Mouse (Mus musculus) forebrain, embryonic 11.5 days (tissue): Measurements from ENCODE around the gene Tmem109. TPM values are rescaled to one million over a fixed set of nuclear protein-coding genes. Genes with fewer than 3 reads are reported as not detected.

Experiments used
- ATAC-seq: fragments of 200-750 bp; cut with Nextera tagmentation; replicated peaks from 2 replicates; pipeline ENCODE4 v1.8.0; 2017; ENCODE audit warnings: moderate TSS enrichment; ENCODE audit not compliant: low FRiP score
- DNase-seq: peaks from one replicate; pipeline ENCODE4 v3.0.0-alpha.2; 2017; ENCODE audit warnings: low spot score
- H3K27ac ChIP-seq: fragments of 300-500 bp; sonication (generic); 2 replicates; pipeline ENCODE4 v1.5.1; 2014; ENCODE audit warnings: low read depth, low read length
- H3K27me3 ChIP-seq: fragments of 300-500 bp; sonication (generic); 2 replicates; pipeline ENCODE4 v1.6.1; 2014; ENCODE audit warnings: mild to moderate bottlenecking, low read length, mixed read lengths; ENCODE audit not compliant: control insufficient read depth, insufficient read depth
- H3K36me3 ChIP-seq: fragments of 300-500 bp; sonication (generic); 2 replicates; pipeline ENCODE4 v1.6.1; 2014; ENCODE audit warnings: mild to moderate bottlenecking, low read length, moderate library complexity, mixed read lengths; ENCODE audit not compliant: control insufficient read depth, insufficient read depth
- H3K4me1 ChIP-seq: fragments of 300-500 bp; sonication (generic); replicated peaks from 2 replicates; pipeline ENCODE4 v1.6.1; 2014; ENCODE audit warnings: low read length, mixed read lengths; ENCODE audit not compliant: control insufficient read depth, insufficient read depth
- H3K4me2 ChIP-seq: fragments of 300-500 bp; sonication (generic); 2 replicates; pipeline ENCODE4 v1.6.1; 2014; ENCODE audit warnings: low read depth, mild to moderate bottlenecking, low read length, moderate library complexity, mixed read lengths; ENCODE audit not compliant: severe bottlenecking
- H3K4me3 ChIP-seq: fragments of 300-500 bp; sonication (generic); 2 replicates; pipeline ENCODE4 v1.5.1; 2014; ENCODE audit warnings: low read depth, low read length
- H3K9ac ChIP-seq: fragments of 300-500 bp; sonication (generic); 2 replicates; pipeline ENCODE4 v1.6.1; 2014; ENCODE audit warnings: low read length
- H3K9me3 ChIP-seq: fragments of 300-500 bp; sonication (generic); 2 replicates; pipeline ENCODE4 v1.6.1; 2016; ENCODE audit warnings: low read length, mixed read lengths; ENCODE audit not compliant: control insufficient read depth
- WGBS: fragments of 180-500 bp; shearing (Covaris S2); extraction: QIAGEN DNeasy Blood & Tissue Kit; methylation state at CpG from one replicate; pipeline ENCODE4 v1.1.7; 2014; 5-methylcytosine and 5-hydroxymethylcytosine counted together
- polyA plus RNA-seq: library from polyadenylated mRNA; unstranded; fragments of >200 nt; fragmentation: Nextera tagmentation; extraction: Ambion mirVana; gene quantifications from 2 replicates; pipeline ENCODE4 v1.2.1, GENCODE M21; 2014

Tmem109 gene
- polyA plus RNA-seq, 1 experiment from 2014 or later: 44.3 TPM

DNA sequence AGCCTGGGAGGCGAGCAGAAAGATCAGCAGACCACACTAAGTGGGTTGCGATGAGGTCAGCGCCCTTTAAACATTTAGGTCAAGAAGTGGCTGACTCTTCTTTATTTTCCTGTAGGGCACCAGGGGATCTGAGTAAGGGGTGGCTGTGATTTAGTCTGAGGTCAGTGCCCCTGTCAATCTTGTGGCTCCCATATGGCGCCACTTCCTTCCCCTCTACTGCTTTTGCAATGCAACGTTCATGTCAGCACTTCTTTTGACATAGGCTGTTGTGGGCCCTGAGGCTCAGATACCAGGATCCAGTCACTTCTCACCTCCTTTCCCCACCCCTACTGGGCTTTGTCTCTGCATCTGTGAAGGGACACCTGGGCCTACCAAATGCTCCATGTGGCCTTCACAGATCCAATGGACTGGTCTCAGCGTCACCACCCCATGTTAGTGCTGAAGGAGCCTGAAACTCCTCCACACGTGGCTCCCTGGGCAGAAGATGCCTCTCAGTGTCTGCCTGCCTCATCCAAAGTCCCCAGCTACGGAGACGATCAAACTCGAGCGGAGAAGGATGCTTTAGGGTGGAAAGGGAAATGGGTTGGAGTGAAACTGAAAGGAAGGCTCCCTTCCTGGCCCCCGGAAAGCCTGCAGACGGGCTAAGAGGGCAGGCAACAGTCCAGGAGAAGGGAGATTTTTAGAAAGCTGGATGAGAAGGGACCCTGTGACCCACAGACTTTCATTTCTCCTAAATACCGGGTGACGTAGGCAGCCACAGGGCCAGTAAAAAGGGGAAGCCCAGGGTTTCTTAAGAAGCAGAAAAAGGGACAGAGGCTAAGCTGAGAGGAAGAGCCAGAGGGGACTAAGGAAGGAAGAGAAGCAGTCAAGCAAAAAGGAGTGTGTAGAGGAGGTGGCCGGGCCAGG is 39.8 kb downstream of the Tmem109 start:
- no peak for DNase-seq
- H3K9me3 ChIP-seq: no peaks in the 10 kb centered on the region
- H3K9ac ChIP-seq: no peak overlapping the region
- no peaks in the 10 kb centered on the region for H3K36me3 ChIP-seq
- no peaks in the 10 kb centered on the region for H3K4me1 ChIP-seq
- no peak overlapping the region for H3K4me2 ChIP-seq
- 64% methylated on average over 16 of the region's 16 CpGs for WGBS
- no peak overlapping the region for H3K4me3 ChIP-seq
- no peak for ATAC-seq
- H3K27ac ChIP-seq: no peak overlapping the region
- no peaks in the 10 kb centered on the region for H3K27me3 ChIP-seq

DNA sequence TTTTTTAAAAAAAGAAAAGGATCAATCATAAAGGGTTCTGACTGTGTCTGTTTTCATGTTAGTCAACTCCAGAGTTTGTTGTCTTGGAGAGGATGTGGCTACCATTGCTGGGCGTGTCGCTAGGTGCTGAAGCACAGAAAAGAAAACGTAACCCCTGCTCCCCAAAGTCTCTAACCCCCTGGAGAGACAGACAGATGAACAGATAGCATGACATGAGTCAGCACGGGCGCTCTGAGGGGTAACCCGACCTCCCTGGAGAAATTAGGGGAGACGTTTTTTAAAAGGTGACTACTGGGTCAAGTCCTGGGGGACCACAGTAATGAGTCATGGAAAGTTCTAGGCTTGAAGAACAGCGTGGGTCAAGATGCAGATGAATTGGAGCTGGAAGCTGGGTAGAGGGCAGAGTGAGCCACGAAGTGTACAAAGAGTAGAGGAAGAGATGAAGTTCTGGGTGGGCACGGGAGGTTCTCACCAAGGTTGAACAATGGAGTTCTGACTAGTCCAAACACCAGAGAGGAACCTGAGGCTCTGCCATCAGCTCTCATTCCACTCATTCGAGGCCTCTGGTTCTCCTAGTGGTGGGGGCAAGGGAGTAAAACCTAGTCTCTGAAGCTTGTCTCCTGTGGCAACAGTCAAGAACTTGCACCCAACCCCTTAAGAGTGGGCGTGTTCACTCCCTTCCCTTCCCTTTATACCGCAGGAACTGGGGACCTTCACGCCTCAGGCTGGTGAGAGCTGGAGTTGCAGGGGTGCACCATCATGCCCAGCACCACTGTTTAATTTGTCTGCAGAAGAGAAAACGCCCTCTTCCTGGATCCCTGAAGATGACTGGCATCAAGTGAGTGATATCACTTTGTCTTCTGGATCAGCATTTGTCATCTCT is 42.5 kb downstream of the Tmem109 start, which contains the start of gene Slc15a3:
Gene Slc15a3 (plus strand): TSS at position 718 of the 883 bp plus-strand sequence.
- Histone ChIP-seq H3K4me1 (no peaks in the 10 kb centered on the region), H3K9ac (no peak within 1 kb of the TSS), H3K4me3 (no peak within 1 kb of the TSS), H3K4me2 (no peak within 1 kb of the TSS), H3K27me3 (no peaks in the 10 kb centered on the region), H3K36me3 (no peaks in the 10 kb centered on the region), H3K9me3 (no peaks in the 10 kb centered on the region), H3K27ac (no peak within 1 kb of the TSS)
- WGBS: 86% methylated on average over 15 of the region's 15 CpGs
- DNase-seq: no peak
- no peak for ATAC-seq

DNA sequence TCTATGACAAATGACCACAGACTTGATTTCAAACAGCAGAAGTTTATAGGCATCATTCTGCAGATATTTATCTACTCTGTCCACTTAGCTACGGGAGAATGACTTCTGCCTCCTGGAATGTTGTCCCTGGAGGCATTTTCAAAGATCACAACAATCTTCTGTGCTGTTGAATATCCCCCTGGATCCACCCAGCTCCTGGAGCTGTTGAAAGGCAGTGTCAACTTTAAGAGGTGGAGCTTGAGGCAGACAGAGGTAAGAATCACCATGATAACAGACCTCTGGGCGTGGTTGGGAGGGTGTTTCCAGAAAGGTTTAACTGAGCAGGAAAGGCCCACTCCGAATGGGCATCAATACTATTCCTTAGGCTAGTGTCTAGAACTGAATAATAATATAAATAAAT is 46.1 kb downstream of the Tmem109 start:
- Histone ChIP-seq H3K27me3 (no peaks in the 10 kb centered on the region), H3K4me2 (no peak overlapping the region), H3K27ac (no peak overlapping the region), H3K4me1 (no peaks in the 10 kb centered on the region), H3K36me3 (no peaks in the 10 kb centered on the region), H3K4me3 (no peak overlapping the region), H3K9ac (no peak overlapping the region), H3K9me3 (no peaks in the 10 kb centered on the region)
- WGBS: 68% methylated on average over 3 of the region's 3 CpGs
- ATAC-seq (no peak), DNase-seq (no peak)

- Histone ChIP-seq H3K9ac (no peak overlapping the region), H3K4me2 (no peak overlapping the region), H3K27me3 (no peaks in the 10 kb centered on the region), H3K4me1 (no peaks in the 10 kb centered on the region), H3K4me3 (no peak overlapping the region), H3K36me3 (no peaks in the 10 kb centered on the region), H3K27ac (no peak overlapping the region), H3K9me3 (no peaks in the 10 kb centered on the region)
- DNase-seq (no peak), ATAC-seq (no peak)
- 80% methylated on average over 3 of the region's 3 CpGs for WGBS
Observed at GRCm38 (mm10) chr19:10833611-10834010, 48.2 kb downstream of the Tmem109 start.

- no peak overlapping the region for H3K27ac ChIP-seq
- H3K9ac ChIP-seq: no peak overlapping the region
- no peaks in the 10 kb centered on the region for H3K4me1 ChIP-seq
- H3K27me3 ChIP-seq: no peaks in the 10 kb centered on the region
- ATAC-seq (no peak), DNase-seq (no peak)
- no peak overlapping the region for H3K4me3 ChIP-seq
- WGBS: 73% methylated on average over 3 of the region's 3 CpGs
- no peaks in the 10 kb centered on the region for H3K36me3 ChIP-seq
- no peaks in the 10 kb centered on the region for H3K9me3 ChIP-seq
- no peak overlapping the region for H3K4me2 ChIP-seq
Observed at GRCm38 (mm10) chr19:10832030-10832429, 49.8 kb downstream of the Tmem109 start.

DNA sequence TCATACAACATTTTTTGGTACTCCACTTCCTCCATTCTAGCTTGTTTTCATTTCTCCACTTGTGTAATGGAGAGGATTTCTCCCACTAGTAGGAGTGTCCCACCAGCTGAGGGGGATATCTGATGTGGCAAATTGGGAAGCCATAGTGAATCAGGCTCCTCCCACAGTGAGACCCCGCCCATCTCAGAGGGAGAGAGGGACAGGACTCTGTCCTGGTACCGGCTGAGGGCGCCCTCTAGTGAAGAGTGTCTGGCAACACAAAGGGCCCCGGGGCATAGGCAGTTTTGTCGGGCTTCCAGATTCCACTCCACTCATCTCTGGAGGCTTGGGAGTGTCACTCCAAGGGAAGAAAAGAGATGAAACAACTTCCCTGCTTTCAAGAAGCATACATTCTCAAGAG is 50.4 kb downstream of the Tmem109 start:
- Histone ChIP-seq H3K4me1 (no peaks in the 10 kb centered on the region), H3K4me3 (no peak overlapping the region), H3K9ac (no peak overlapping the region), H3K36me3 (no peaks in the 10 kb centered on the region), H3K9me3 (no peaks in the 10 kb centered on the region), H3K27ac (no peak overlapping the region), H3K27me3 (no peaks in the 10 kb centered on the region), H3K4me2 (no peak overlapping the region)
- 13% methylated on average over 5 of the region's 5 CpGs for WGBS
- peak; percentile 78 for DNase-seq
- ATAC-seq: peak; percentile 67; the same call in 1 of the 2 replicates

- Histone ChIP-seq H3K4me2 (no peak within 1 kb of the TSS), H3K9me3 (no peaks in the 10 kb centered on the region), H3K9ac (no peak within 1 kb of the TSS), H3K4me1 (no peaks in the 10 kb centered on the region), H3K27me3 (no peaks in the 10 kb centered on the region), H3K4me3 (no peak within 1 kb of the TSS), H3K36me3 (no peaks in the 10 kb centered on the region), H3K27ac (no peak within 1 kb of the TSS)
- DNase-seq: no peak
- 90% methylated on average over 16 of the region's 16 CpGs for WGBS
- ATAC-seq: no peak
Observed at GRCm38 (mm10) chr19:10829436-10830175, 52.2 kb downstream of the Tmem109 start, which contains the start of gene Cd6. Gene Cd6, minus strand, starts transcription at chr19:10830058.

- no peak overlapping the region for H3K4me2 ChIP-seq
- no peaks in the 10 kb centered on the region for H3K36me3 ChIP-seq
- WGBS: 92% methylated on average over 5 of the region's 5 CpGs
- H3K9ac ChIP-seq: no peak overlapping the region
- DNase-seq: no peak
- H3K9me3 ChIP-seq: no peaks in the 10 kb centered on the region
- H3K4me3 ChIP-seq: no peak overlapping the region
- no peaks in the 10 kb centered on the region for H3K4me1 ChIP-seq
- H3K27ac ChIP-seq: no peak overlapping the region
- no peak for ATAC-seq
- H3K27me3 ChIP-seq: no peaks in the 10 kb centered on the region
Observed at GRCm38 (mm10) chr19:10828321-10828720, 53.5 kb downstream of the Tmem109 start.
